In the genomic region with DNA sequence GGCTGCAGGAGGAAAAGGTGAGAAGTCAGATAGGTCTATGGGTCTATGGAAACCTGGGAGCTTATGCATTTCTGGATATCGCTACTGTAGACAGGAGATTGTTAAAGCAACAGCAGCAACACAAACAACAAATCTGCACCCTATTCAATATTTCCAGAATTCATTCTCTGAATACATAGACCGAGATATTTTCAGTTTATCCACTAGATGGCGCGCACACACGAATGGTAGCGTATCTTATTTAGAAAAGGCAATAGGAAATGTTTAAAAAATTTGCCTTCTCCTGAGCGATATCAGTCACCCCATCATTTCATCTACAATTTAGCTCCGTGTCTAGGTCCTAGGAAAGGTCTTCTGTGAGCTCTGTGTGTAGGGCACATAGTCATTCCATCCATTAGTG, we compare ENCODE assay signal across 8 mouse cellular contexts. TPM values are rescaled to one million over a fixed set of nuclear protein-coding genes. Genes with fewer than 3 reads are reported as not detected.
DNase-seq lines count a peak whose midpoint lies in the region; ATAC-seq and TF ChIP-seq lines count a peak whose summit lies in the region.

No protein-coding gene starts in this region.

- H3K4me1 ChIP-seq in hindbrain, postnatal 0 days (ENCODE audit: insufficient read depth, low read length) = no peaks in the 10 kb centered on the region

- no peaks in the 10 kb centered on the region for H3K27me3 ChIP-seq in hindbrain, postnatal 0 days (ENCODE audit: insufficient read depth, low read length)

- H3K9me3 ChIP-seq in hindbrain, postnatal 0 days (ENCODE audit: low read length) = no peaks in the 10 kb centered on the region

- no peak overlapping the region for H3K9ac ChIP-seq in hindbrain, postnatal 0 days (replicated peaks; ENCODE audit: low read length)

- no peaks in the 10 kb centered on the region for H3K36me3 ChIP-seq in hindbrain, postnatal 0 days (ENCODE audit: insufficient read depth, low read length)

- ATAC-seq in hindbrain, postnatal 0 days = no peak

- peak; percentile 19 for DNase-seq in adrenal gland, postnatal 14 days
- DNase-seq in adrenal gland, adult 18-20 months (ENCODE audit: low spot score in 2 of 2) = no peak
- peak; percentile 8 for DNase-seq in left cerebral cortex, adult 11 months (ENCODE audit: low spot score)
- DNase-seq in left cerebral cortex, postnatal 36 days (ENCODE audit: low spot score in 2 of 2) = no peak
- DNase-seq in c-Kit-negative CD71-positive TER-119-positive erythroid progenitor cells, embryonic 14.5 days (ENCODE audit: low read depth, low spot score) = peak; percentile 2
- peak; percentile 77 for DNase-seq in hindbrain, postnatal 0 days (ENCODE audit: low spot score)
- peak; percentile 57 for DNase-seq in retina, postnatal 1 day
- no peak for DNase-seq in adrenal gland, adult 8-10 months

- no peak overlapping the region for H3K4me3 ChIP-seq in hindbrain, postnatal 0 days (ENCODE audit: low read length)

- TF ChIP-seq CTCF in hindbrain, postnatal 0 days (IDR thresholded peaks at IDR 0.05; ENCODE audit: low read depth) = peak; percentile 77

- peak overlapping the region; percentile 41; the same call in 1 of the 2 replicates for H3K4me2 ChIP-seq in hindbrain, postnatal 0 days (ENCODE audit: low read depth, low read length)

- intact Hi-C loops in left cerebral cortex, postnatal 36 days (cut with DNase I) = no loop called here

- H3K27ac ChIP-seq in hindbrain, postnatal 0 days = no peak overlapping the region

- 5% methylated on average over 8 of the region's 8 CpGs for WGBS in hindbrain, postnatal 0 days

RNA-seq across cellular contexts. Expression of a gene that starts 21.1 kb away (rescaled TPM):
- 25.9 and 469 TPM in 2 replicates for total RNA-seq in adrenal gland, postnatal 14 days (2021)
- under 1 TPM in 1 of 2 experiments, not detected in 1; 0.36 TPM for total RNA-seq in adrenal gland, adult 18-20 months (2021)
- total RNA-seq in left cerebral cortex, postnatal 36 days (2021) = under 1 TPM; 0.16 to 0.32 TPM
- total RNA-seq in hindbrain, postnatal 0 days (2014; rRNA removed) = 0.05 and 0.29 TPM in 2 replicates
- polyA plus RNA-seq in hindbrain, postnatal 0 days (2015; fragmentation: Nextera tagmentation; extraction: Ambion mirVana) = 0.15 TPM in 2 replicates
- under 1 TPM in 3 of 4 experiments, not detected in 1; 0.14 to 0.56 (median 0.32) TPM for total RNA-seq in adrenal gland, adult 8-10 months (2022)

Comparison
In these comparisons a context has a peak if more than half of its experiments do, and no peak if none do; other contexts are left out.
1. DNase-seq: peak in adrenal gland, postnatal 14 days (single experiment), left cerebral cortex, adult 11 months (single experiment), c-Kit-negative CD71-positive TER-119-positive erythroid progenitor cells, embryonic 14.5 days (single experiment), hindbrain, postnatal 0 days (single experiment) and retina, postnatal 1 day (single experiment); none in adrenal gland, adult 18-20 months (0 of 2), left cerebral cortex, postnatal 36 days (0 of 2) and adrenal gland, adult 8-10 months (single experiment).
2. RNA of a gene that starts 21.1 kb away (total RNA-seq): 25.9 to 469 TPM in adrenal gland, postnatal 14 days; 0.36 TPM in adrenal gland, adult 18-20 months, 0.16 to 0.32 TPM in left cerebral cortex, postnatal 36 days, 0.14 to 0.56 TPM in adrenal gland, adult 8-10 months and 0.05 to 0.29 TPM in hindbrain, postnatal 0 days; every median in the first group is over 10 times any median in the second.